10 mouse cellular contexts compared by ENCODE assay signal in the genomic region with DNA sequence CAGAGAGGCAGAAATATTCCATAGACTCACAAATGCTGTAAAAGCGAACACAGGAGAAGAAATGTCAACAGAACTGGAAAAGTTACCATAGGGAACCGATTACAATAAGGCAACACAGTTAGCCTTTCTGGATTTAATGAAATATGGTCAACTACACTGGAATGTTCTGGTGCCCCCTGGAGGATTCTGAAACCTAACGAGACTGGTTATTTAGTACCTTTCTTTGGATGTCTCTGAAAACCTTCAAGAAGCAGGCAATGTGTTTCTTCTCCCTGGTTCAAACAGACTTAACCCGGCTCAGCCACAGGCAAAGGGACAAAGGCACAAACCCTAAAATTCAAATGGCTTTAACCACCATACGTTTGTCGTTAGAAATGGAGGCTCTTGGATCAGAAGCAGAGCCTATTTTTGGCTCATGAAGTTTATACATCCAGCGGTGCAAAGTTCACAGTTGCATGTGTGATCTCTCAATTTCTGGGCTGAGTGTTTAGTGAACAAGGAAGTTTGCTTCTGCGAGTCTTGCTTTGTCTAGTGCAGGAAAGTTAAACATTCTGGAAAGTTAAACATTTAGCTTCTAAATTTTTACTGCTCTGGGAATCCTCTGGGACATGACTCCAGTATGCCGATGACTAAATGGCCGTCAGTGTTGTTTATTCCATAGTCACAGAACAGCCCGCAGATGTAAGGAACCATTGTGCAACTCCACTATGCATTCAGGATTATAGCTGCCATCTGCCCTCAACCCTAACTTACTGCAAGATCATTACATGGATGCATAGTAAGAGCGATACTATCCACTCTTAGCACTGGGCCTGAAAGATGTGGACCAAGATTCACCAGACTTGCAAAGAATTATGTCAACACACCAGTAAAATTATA.
DNase-seq lines count a peak whose midpoint lies in the region; ATAC-seq lines count a peak whose summit lies in the region.
"Had no signal": no experiment of that assay in that cellular context is flagged by ENCODE, and none has a peak within 500 bp of the region (broad histone marks: within the 10 kb centered on the region; RNA-seq: fewer than 3 reads in every experiment).

No protein-coding gene starts in this region.

- no peaks in the 10 kb centered on the region for H3K9me3 ChIP-seq in heart, embryonic 12.5 days (replicated peaks)
- no peaks in the 10 kb centered on the region for H3K9me3 ChIP-seq in hindbrain, embryonic 12.5 days (replicated peaks)
- H3K9me3 ChIP-seq: G1E; megakaryocyte, embryonic 14.5 days had no signal

- DNase-seq in heart, adult 11 months = peak; percentile 84
- peak; percentile 61 for DNase-seq in A20 (ENCODE audit: low read depth, low spot score)
- peak; percentile 68 to 72 for DNase-seq in cerebellum, postnatal 10 days
- DNase-seq in left cerebral cortex, postnatal 25 days (ENCODE audit: low spot score in 2 of 2) = peak; percentile 37 to 62
- peak; percentile 52 for DNase-seq in retina, embryonic 14.5 days (ENCODE audit: low spot score)
- DNase-seq in adrenal gland, adult 8-10 months = no peak

- no peak overlapping the region for H3K4me3 ChIP-seq in heart, embryonic 12.5 days
- H3K4me3 ChIP-seq in hindbrain, embryonic 12.5 days = no peak overlapping the region
- H3K4me3 ChIP-seq: megakaryocyte, embryonic 14.5 days had no signal

- H3K9ac ChIP-seq in heart, embryonic 12.5 days = no peak overlapping the region
- no peak overlapping the region for H3K9ac ChIP-seq in hindbrain, embryonic 12.5 days

- intact Hi-C loops in left cerebral cortex, postnatal 25 days (cut with DNase I) = loop anchor here (5.0 kb wide), 1 partner anchor 183 kb away; no protein-coding TSS in a partner anchor

- H3K4me1 ChIP-seq in heart, embryonic 12.5 days (replicated peaks) = peaks cover 9% of the 10 kb centered on the region
- H3K4me1 ChIP-seq in hindbrain, embryonic 12.5 days = peaks cover 16% of the 10 kb centered on the region

- no peak for ATAC-seq in heart, embryonic 12.5 days (ENCODE audit: insufficient number of reproducible peaks, low FRiP score)
- ATAC-seq in hindbrain, embryonic 12.5 days (ENCODE audit: low FRiP score) = no peak

- H3K4me2 ChIP-seq in heart, embryonic 12.5 days = no peak overlapping the region
- no peak overlapping the region for H3K4me2 ChIP-seq in hindbrain, embryonic 12.5 days (replicated peaks)

- no peaks in the 10 kb centered on the region for H3K36me3 ChIP-seq in heart, embryonic 12.5 days
- H3K36me3 ChIP-seq in hindbrain, embryonic 12.5 days = no peaks in the 10 kb centered on the region
- H3K36me3 ChIP-seq: G1E had no signal

- WGBS in heart, embryonic 12.5 days = 79% methylated on average over 12 of the region's 12 CpGs
- 71% methylated on average over 12 of the region's 12 CpGs for WGBS in hindbrain, embryonic 12.5 days

- H3K27ac ChIP-seq in heart, embryonic 12.5 days (ENCODE audit: poor library complexity, severe bottlenecking) = no peak overlapping the region
- 0 out of 2 replicates have a peak overlapping the region, but pooled peaks have one; percentile 57 for H3K27ac ChIP-seq in hindbrain, embryonic 12.5 days

- no peaks in the 10 kb centered on the region for H3K27me3 ChIP-seq in heart, embryonic 12.5 days (replicated peaks)
- no peaks in the 10 kb centered on the region for H3K27me3 ChIP-seq in hindbrain, embryonic 12.5 days
- H3K27me3 ChIP-seq: megakaryocyte, embryonic 14.5 days had no signal
